Mouse (Mus musculus) C2C12 (cell line): ENCODE measurements around the gene Ltbp1.

ENCODE experiments used
- CTCF ChIP-seq: IDR thresholded peaks from one replicate; pipeline ENCODE4 v1.5.1; 2011; ENCODE audit not compliant: control insufficient read depth, insufficient read depth, insufficient read length
- FOSL1 ChIP-seq: IDR thresholded peaks from one replicate; pipeline ENCODE4 v1.8.0; 2011; ENCODE audit warnings: mild to moderate bottlenecking, low read length; ENCODE audit not compliant: poor library complexity, insufficient read depth, severe bottlenecking
- MAX ChIP-seq: IDR thresholded peaks from one replicate; pipeline ENCODE4 v1.6.1; 2011; ENCODE audit warnings: mild to moderate bottlenecking, control low read depth
- MYOD1 ChIP-seq: IDR thresholded peaks from one replicate; pipeline ENCODE4 v1.6.1; 2011; ENCODE audit warnings: low read depth; ENCODE audit not compliant: control insufficient read depth, insufficient read length

DNA sequence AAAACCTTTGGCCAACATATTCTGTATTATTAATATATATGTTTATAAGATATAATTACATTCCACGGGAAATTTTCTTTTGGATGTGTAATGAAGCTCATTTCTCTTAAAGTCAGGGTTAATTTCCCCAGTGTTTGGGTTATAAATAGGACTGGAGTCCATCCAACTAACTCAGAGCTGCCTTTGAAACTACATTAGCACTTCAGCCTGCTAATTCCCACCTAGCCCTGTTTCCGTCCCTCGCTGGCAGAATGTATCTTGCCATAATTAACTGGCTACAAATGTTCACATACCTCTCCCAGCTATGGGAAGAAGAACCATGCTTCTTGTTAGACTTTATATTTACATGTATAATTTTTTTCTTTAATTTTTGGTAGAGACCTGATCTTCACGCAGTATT is 311.7 kb downstream of the Ltbp1 start:
- no peak for TF ChIP-seq CTCF
- no peak for TF ChIP-seq MAX
- no peak for TF ChIP-seq FOSL1
- TF ChIP-seq MYOD1 = no peak
